Mouse (Mus musculus) midbrain, postnatal 0 days (tissue): Measurements from ENCODE around the gene Ppp2r5e. TPM values are rescaled to one million over a fixed set of nuclear protein-coding genes. Genes with fewer than 3 reads are reported as not detected.

Source experiments
- ATAC-seq: fragments of 200-750 bp; cut with Nextera tagmentation; 2 replicates; pipeline ENCODE4 v1.8.0; 2017; ENCODE audit warnings: moderate number of reproducible peaks, mild to moderate bottlenecking, moderate TSS enrichment, moderate library complexity; ENCODE audit not compliant: low FRiP score
- DNase-seq: peaks from one replicate; pipeline ENCODE4 v3.0.0-alpha.2; 2015; ENCODE audit warnings: low spot score
- H3K27ac ChIP-seq: fragments of 300-500 bp; sonication (generic); 2 replicates; pipeline ENCODE4 v1.5.1; 2014; ENCODE audit warnings: low read depth, mild to moderate bottlenecking, low read length, mixed read lengths
- H3K27me3 ChIP-seq: fragments of 300-500 bp; sonication (generic); 2 replicates; pipeline ENCODE4 v1.6.1; 2014; ENCODE audit warnings: low read length, control low read depth, mixed read lengths; ENCODE audit not compliant: insufficient read depth
- H3K36me3 ChIP-seq: fragments of 300-500 bp; sonication (generic); 2 replicates; pipeline ENCODE4 v1.6.1; 2014; ENCODE audit warnings: low read length, control low read depth, mixed read lengths; ENCODE audit not compliant: insufficient read depth
- H3K4me1 ChIP-seq: fragments of 300-500 bp; sonication (generic); 2 replicates; pipeline ENCODE4 v1.6.1; 2014; ENCODE audit warnings: mild to moderate bottlenecking, control low read depth, antibody characterized with exemption, low read length, mixed read lengths; ENCODE audit not compliant: insufficient read depth
- H3K4me2 ChIP-seq: fragments of 300-500 bp; sonication (generic); 2 replicates; pipeline ENCODE4 v1.6.1; 2014; ENCODE audit warnings: low read depth, mild to moderate bottlenecking, low read length, mixed read lengths; ENCODE audit not compliant: poor library complexity, severe bottlenecking
- H3K4me3 ChIP-seq: fragments of 300-500 bp; sonication (generic); 2 replicates; pipeline ENCODE4 v1.5.1; 2014; ENCODE audit warnings: low read depth, mild to moderate bottlenecking, low read length, moderate library complexity
- H3K9ac ChIP-seq: fragments of 300-500 bp; sonication (generic); replicated peaks from 2 replicates; pipeline ENCODE4 v1.6.1; 2014; ENCODE audit warnings: mild to moderate bottlenecking, low read length, moderate library complexity, mixed read lengths; ENCODE audit not compliant: poor library complexity, severe bottlenecking
- H3K9me3 ChIP-seq: fragments of 300-500 bp; sonication (generic); 2 replicates; pipeline ENCODE4 v1.6.1; 2016; ENCODE audit warnings: low read length, control low read depth
- CTCF ChIP-seq: IDR thresholded peaks from 2 replicates; pipeline ENCODE4 v1.5.1; 2016; ENCODE audit warnings: antibody characterized with exemption, mild to moderate bottlenecking
- WGBS: fragments of 180-500 bp; shearing (Covaris S2); extraction: QIAGEN DNeasy Blood & Tissue Kit; methylation state at CpG from one replicate; pipeline ENCODE4 v1.1.7; 2014; 5-methylcytosine and 5-hydroxymethylcytosine counted together
- polyA plus RNA-seq: library from polyadenylated mRNA; unstranded; fragments of >200 nt; fragmentation: Nextera tagmentation; extraction: Ambion mirVana; gene quantifications from 2 replicates; pipeline ENCODE4 v1.2.1, GENCODE M21; 2015
- total RNA-seq: library from RNA; depleted of rRNA; stranded (reverse); fragments of >200 nt; gene quantifications from 2 replicates; pipeline ENCODE4 v1.2.3, GENCODE M21; 2014; rRNA removed

The Ppp2r5e gene
- total and polyA plus RNA-seq, 2 experiments from 2014 or later = 22.8 to 32.9 TPM

DNA sequence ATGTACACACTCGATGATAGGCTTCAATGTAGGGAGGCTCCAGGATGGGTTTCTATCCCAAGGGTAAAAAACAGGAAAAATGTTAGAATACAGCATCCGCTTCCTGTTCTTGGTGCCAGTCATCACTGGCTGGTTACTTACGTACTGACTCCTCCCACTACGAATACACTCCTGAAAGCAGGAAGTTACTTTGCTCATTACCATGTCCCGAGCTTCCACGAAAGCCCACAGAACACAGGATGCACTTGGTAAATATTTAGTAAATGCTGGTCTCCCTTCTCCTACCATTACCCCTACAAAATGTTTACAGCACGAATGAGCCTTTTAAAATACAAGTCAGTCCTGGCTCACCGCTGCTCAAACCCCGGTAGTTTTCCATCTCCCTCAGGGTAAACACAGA lies 183.1 kb downstream of the Ppp2r5e start:
- ATAC-seq = no peak
- 89% methylated on average over 9 of the region's 9 CpGs for WGBS
- no peaks in the 10 kb centered on the region for H3K27me3 ChIP-seq
- H3K4me1 ChIP-seq = no peaks in the 10 kb centered on the region
- no peak for DNase-seq
- no peak overlapping the region for H3K27ac ChIP-seq
- no peak overlapping the region for H3K4me3 ChIP-seq
- no peak for TF ChIP-seq CTCF
- H3K9me3 ChIP-seq = no peaks in the 10 kb centered on the region
- H3K4me2 ChIP-seq = no peak overlapping the region
- H3K9ac ChIP-seq = no peak overlapping the region
- H3K36me3 ChIP-seq = no peaks in the 10 kb centered on the region

Other genes with a start within 250 kb of the Ppp2r5e start
- gene Gphb5, start 179.5 kb downstream of the Ppp2r5e start, total RNA-seq = not detected in 2 replicates
- not detected in 2 replicates for gene Gphb5, start 179.5 kb downstream of the Ppp2r5e start, polyA plus RNA-seq
- 3.3 and 3.5 TPM in 2 replicates for gene Wdr89, start 73.3 kb upstream of the Ppp2r5e start, total RNA-seq
- gene Wdr89, start 73.3 kb upstream of the Ppp2r5e start, polyA plus RNA-seq = 2.9 and 3.5 TPM in 2 replicates
- 35.9 and 36.2 TPM in 2 replicates for gene Sgpp1, start 139.5 kb upstream of the Ppp2r5e start, total RNA-seq
- gene Sgpp1, start 139.5 kb upstream of the Ppp2r5e start, polyA plus RNA-seq = 14.7 and 15.2 TPM in 2 replicates
- gene Syne2, start 221.9 kb upstream of the Ppp2r5e start, total RNA-seq = 33.4 and 49.3 TPM in 2 replicates
- 19.1 and 20.3 TPM in 2 replicates for gene Syne2, start 221.9 kb upstream of the Ppp2r5e start, polyA plus RNA-seq